10 mouse cellular contexts compared by ENCODE assay signal in the genomic region with DNA sequence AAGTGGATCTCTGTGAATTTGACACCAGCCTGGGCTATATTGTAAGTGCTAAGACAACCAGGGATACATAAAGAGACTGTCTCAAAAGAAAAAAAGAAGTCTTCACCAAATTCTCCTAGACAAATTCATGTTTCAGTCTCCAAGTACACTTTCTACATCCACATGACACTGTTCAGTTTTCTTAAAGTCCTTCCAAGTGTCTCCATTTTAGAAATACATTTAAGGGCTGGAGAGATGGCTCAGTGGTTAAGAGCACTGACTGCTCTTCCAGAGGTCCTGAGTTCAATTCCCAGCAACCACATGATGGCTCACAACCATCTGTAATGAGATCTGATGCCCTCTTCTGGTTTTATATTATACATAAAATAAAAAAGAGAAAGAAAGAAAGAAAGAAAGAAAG. TPM values are rescaled to one million over a fixed set of nuclear protein-coding genes. Genes with fewer than 3 reads are reported as not detected.
"Had no signal": no experiment of that assay in that cellular context is flagged by ENCODE, and none has a peak within 500 bp of the region (broad histone marks: within the 10 kb centered on the region; RNA-seq: fewer than 3 reads in every experiment).

No protein-coding gene starts in this region.

RNA-seq across cellular contexts. Expression of a gene that starts 1.2 kb away (rescaled TPM):
- total RNA-seq: megakaryocyte, adult 5-6 weeks; monocyte, adult 5-6 weeks had no signal

RNA-seq across cellular contexts. Expression of a gene that starts 25.3 kb away (rescaled TPM):
- total RNA-seq: left cerebral cortex, postnatal 10 days; left cerebral cortex, postnatal 14 days; left cerebral cortex, postnatal 25 days; left cerebral cortex, postnatal 36 days; midbrain, postnatal 0 days; monocyte, adult 5-6 weeks had no signal
- polyA plus RNA-seq: macrophage; midbrain, embryonic 13.5 days; myocyte had no signal
